10 mouse cellular contexts compared by ENCODE assay signal in the genomic region with DNA sequence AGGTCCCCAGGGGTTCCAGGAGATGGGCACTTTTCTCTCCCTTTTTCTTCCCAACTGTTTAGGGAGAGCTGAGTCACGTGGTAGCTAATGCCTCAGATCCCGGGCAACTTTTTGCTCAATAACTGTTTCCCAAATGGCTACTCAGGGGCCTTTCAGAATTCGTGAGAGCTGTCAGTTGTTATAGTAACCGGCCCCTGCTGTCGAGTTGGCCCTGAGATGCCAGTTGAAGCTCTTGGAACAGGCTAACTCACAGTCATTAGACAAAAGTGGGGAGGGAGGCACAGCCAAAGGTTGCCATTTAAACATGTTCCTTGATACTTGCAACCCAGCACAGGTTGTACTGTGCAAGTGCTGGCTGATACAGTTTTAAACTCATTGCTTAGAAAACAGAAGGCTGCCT.
A peak's percentile ranks its signal among the peaks of the same experiment; 100 is the strongest.
DNase-seq lines count a peak whose midpoint lies in the region; ATAC-seq lines count a peak whose summit lies in the region.
"Had no signal": no experiment of that assay in that cellular context is flagged by ENCODE, and none has a peak within 500 bp of the region (broad histone marks: within the 10 kb centered on the region; RNA-seq: fewer than 3 reads in every experiment).

No protein-coding gene starts in this region.

- no peak overlapping the region for H3K4me3 ChIP-seq in heart, embryonic 11.5 days (ENCODE audit: low read depth, low read length)
- no peak overlapping the region for H3K4me3 ChIP-seq in forebrain, embryonic 12.5 days (replicated peaks)
- H3K4me3 ChIP-seq in liver, embryonic 11.5 days (ENCODE audit: low read depth, low read length) = no peak overlapping the region
- H3K4me3 ChIP-seq: embryonic facial prominence, embryonic 12.5 days; gastrocnemius, adult 2 months had no signal

- peak; percentile 72 for DNase-seq in heart, adult 11 months
- DNase-seq in cerebellum, adult 11-12 months = peak; percentile 20
- DNase-seq in layer of hippocampus, postnatal 14 days (ENCODE audit: low spot score in 2 of 2) = peak; percentile 53 to 87
- no peak for DNase-seq in liver, embryonic 11.5 days (ENCODE audit: low spot score)
- no peak for DNase-seq in lung, postnatal 10 days
- DNase-seq in gastrocnemius, postnatal 36 days = no peak
- DNase-seq: gastrocnemius, adult 2 months had no signal

- intact Hi-C loops in gastrocnemius, postnatal 36 days (cut with DNase I) = no loop called here

- H3K27me3 ChIP-seq in heart, embryonic 11.5 days (ENCODE audit: control insufficient read depth, insufficient read depth, low read length) = no peaks in the 10 kb centered on the region
- H3K27me3 ChIP-seq in forebrain, embryonic 12.5 days = peaks cover 8% of the 10 kb centered on the region; the same call in 1 of the 2 replicates
- no peaks in the 10 kb centered on the region for H3K27me3 ChIP-seq in liver, embryonic 11.5 days (replicated peaks; ENCODE audit: control insufficient read depth, insufficient read depth, low read length)
- H3K27me3 ChIP-seq: embryonic facial prominence, embryonic 12.5 days had no signal

- ATAC-seq in heart, embryonic 11.5 days (replicated peaks; ENCODE audit: insufficient number of reproducible peaks, low FRiP score, low TSS enrichment) = no peak
- ATAC-seq in forebrain, embryonic 12.5 days (ENCODE audit: low FRiP score) = peak; percentile 75; the same call in 1 of the 2 replicates
- no peak for ATAC-seq in liver, embryonic 11.5 days (replicated peaks; ENCODE audit: low FRiP score)

- no peaks in the 10 kb centered on the region for H3K9me3 ChIP-seq in heart, embryonic 11.5 days (replicated peaks; ENCODE audit: control insufficient read depth, low read length)
- H3K9me3 ChIP-seq in forebrain, embryonic 12.5 days = no peaks in the 10 kb centered on the region
- H3K9me3 ChIP-seq in liver, embryonic 11.5 days (ENCODE audit: control insufficient read depth, low read length) = no peaks in the 10 kb centered on the region
- H3K9me3 ChIP-seq: embryonic facial prominence, embryonic 12.5 days had no signal

- no peak overlapping the region for H3K27ac ChIP-seq in heart, embryonic 11.5 days (ENCODE audit: low read depth, low read length)
- peak overlapping the region; percentile 54 for H3K27ac ChIP-seq in forebrain, embryonic 12.5 days
- no peak overlapping the region for H3K27ac ChIP-seq in liver, embryonic 11.5 days (ENCODE audit: low read depth, low read length)
- H3K27ac ChIP-seq: embryonic facial prominence, embryonic 12.5 days; gastrocnemius, adult 2 months had no signal

- no peaks in the 10 kb centered on the region; the same call in 1 of the 2 replicates for H3K4me1 ChIP-seq in heart, embryonic 11.5 days (ENCODE audit: control insufficient read depth, insufficient read depth, low read length)
- peaks cover 25% of the 10 kb centered on the region for H3K4me1 ChIP-seq in forebrain, embryonic 12.5 days
- H3K4me1 ChIP-seq in liver, embryonic 11.5 days (replicated peaks; ENCODE audit: control insufficient read depth, insufficient read depth, low read length) = no peaks in the 10 kb centered on the region
- H3K4me1 ChIP-seq: embryonic facial prominence, embryonic 12.5 days had no signal

- H3K36me3 ChIP-seq in heart, embryonic 11.5 days (ENCODE audit: control insufficient read depth, insufficient read depth, low read length) = no peaks in the 10 kb centered on the region
- H3K36me3 ChIP-seq in forebrain, embryonic 12.5 days (replicated peaks) = no peaks in the 10 kb centered on the region
- H3K36me3 ChIP-seq in liver, embryonic 11.5 days (ENCODE audit: control insufficient read depth, insufficient read depth, low read length) = no peaks in the 10 kb centered on the region
- H3K36me3 ChIP-seq: embryonic facial prominence, embryonic 12.5 days had no signal

- no peak overlapping the region for H3K4me2 ChIP-seq in heart, embryonic 11.5 days
- no peak overlapping the region for H3K4me2 ChIP-seq in forebrain, embryonic 12.5 days
- no peak overlapping the region for H3K4me2 ChIP-seq in liver, embryonic 11.5 days
- H3K4me2 ChIP-seq: embryonic facial prominence, embryonic 12.5 days had no signal

- 44% methylated on average over 5 of the region's 5 CpGs for WGBS in heart, embryonic 11.5 days (ENCODE audit: insufficient replicate concordance)
- 4% methylated on average over 5 of the region's 5 CpGs for WGBS in forebrain, embryonic 12.5 days
- WGBS in liver, embryonic 11.5 days = 64% methylated on average over 5 of the region's 5 CpGs

- no peak overlapping the region for H3K9ac ChIP-seq in heart, embryonic 11.5 days (ENCODE audit: low read depth, low read length)
- H3K9ac ChIP-seq in forebrain, embryonic 12.5 days = no peak overlapping the region
- no peak overlapping the region for H3K9ac ChIP-seq in liver, embryonic 11.5 days (ENCODE audit: low read depth, low read length)
- H3K9ac ChIP-seq: embryonic facial prominence, embryonic 12.5 days had no signal

Comparison
In these comparisons a context has a peak if more than half of its experiments do, and no peak if none do; other contexts are left out.
1. DNase-seq: peak in heart, adult 11 months (single experiment), cerebellum, adult 11-12 months (single experiment) and layer of hippocampus, postnatal 14 days (2 of 2); none in liver, embryonic 11.5 days (single experiment), lung, postnatal 10 days (single experiment) and gastrocnemius, postnatal 36 days (0 of 2).